Mouse (Mus musculus) MEL (cell line): ENCODE measurements around the gene Gm20388.

ENCODE experiments used
- CTCF ChIP-seq, 3 experiments: IDR thresholded peaks in 2 of 3; conservative IDR thresholded peaks in 1 of 3; 2 replicates each; pipeline ENCODE4 v1.5.1; 2011 to 2012; ENCODE audit warnings: low read length in 3 of 3, low read depth in 2 of 3, mild to moderate bottlenecking in 2 of 3, improper control_type of control experiment in 1 of 3, inconsistent platforms in 1 of 3, mixed read lengths in 1 of 3, moderate library complexity in 1 of 3; ENCODE audit not compliant: control insufficient read depth in 1 of 3, insufficient read depth in 1 of 3, poor library complexity in 1 of 3, severe bottlenecking in 1 of 3
- HCFC1 ChIP-seq: IDR thresholded peaks from 2 replicates; pipeline ENCODE4 v1.6.1; 2012; ENCODE audit warnings: low read depth, mild to moderate bottlenecking, inconsistent platforms, low read length, improper control_type of control experiment, moderate library complexity
- SMC3 ChIP-seq: IDR thresholded peaks from 2 replicates; pipeline ENCODE4 v1.6.1; 2011; ENCODE audit warnings: low read depth, low read length, improper control_type of control experiment
- USF2 ChIP-seq, 2 experiments: IDR thresholded peaks; 2 replicates each; pipeline ENCODE4 v1.6.1; 2011 to 2012; ENCODE audit warnings: improper control_type of control experiment in 2 of 2, low read length in 2 of 2, borderline replicate concordance in 1 of 2, inconsistent platforms in 1 of 2, low read depth in 1 of 2, mild to moderate bottlenecking in 1 of 2; ENCODE audit not compliant: insufficient read depth in 1 of 2
- ZNF384 ChIP-seq: IDR thresholded peaks from 2 replicates; pipeline ENCODE4 v1.6.1; 2012; ENCODE audit warnings: low read depth, mild to moderate bottlenecking, inconsistent platforms, low read length, improper control_type of control experiment

DNA sequence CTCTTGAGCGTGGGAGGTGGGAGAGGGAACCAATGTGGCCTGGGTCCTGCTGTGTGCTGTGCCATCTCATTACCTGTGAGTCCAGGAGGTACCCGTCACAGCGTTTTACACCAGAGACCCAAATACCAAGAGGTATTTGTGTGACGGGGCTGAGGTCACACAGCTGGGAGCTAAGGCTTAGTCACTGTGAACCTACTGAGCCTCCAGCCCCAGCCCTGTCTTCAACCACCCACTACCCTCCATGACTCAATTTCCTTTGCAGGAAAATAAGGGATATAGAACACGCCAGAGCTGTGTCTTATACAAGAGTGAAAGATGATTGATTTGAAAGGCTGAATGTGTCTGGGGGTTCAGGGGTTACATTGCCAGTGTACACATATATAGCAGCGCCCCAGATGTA is 552.0 kb downstream of the Gm20388 start:
- no peak for TF ChIP-seq USF2 (IDR thresholded peaks at IDR 0.05; ENCODE audit: borderline replicate concordance in 1 of 2, insufficient read depth in 1 of 2, low read depth in 1 of 2, low read length in 2 of 2)
- TF ChIP-seq CTCF (IDR thresholded peaks at IDR 0.05 in 2 of 3, conservative IDR thresholded peaks at IDR 0.05 in 1 of 3; ENCODE audit: control insufficient read depth in 1 of 3, insufficient read depth in 1 of 3, low read depth in 2 of 3, low read length in 3 of 3, poor library complexity in 1 of 3, severe bottlenecking in 1 of 3): no peak
- no peak for TF ChIP-seq SMC3
- TF ChIP-seq ZNF384: no peak
- TF ChIP-seq HCFC1: no peak
